Mouse (Mus musculus): ENCODE results near the gene Rabep1.
"Not testable (repeated sequence)": the region's sequence is repeated elsewhere in the genome, so short reads cannot be mapped to it uniquely, and the experiment has no call there.

Gene Rabep1

DNA sequence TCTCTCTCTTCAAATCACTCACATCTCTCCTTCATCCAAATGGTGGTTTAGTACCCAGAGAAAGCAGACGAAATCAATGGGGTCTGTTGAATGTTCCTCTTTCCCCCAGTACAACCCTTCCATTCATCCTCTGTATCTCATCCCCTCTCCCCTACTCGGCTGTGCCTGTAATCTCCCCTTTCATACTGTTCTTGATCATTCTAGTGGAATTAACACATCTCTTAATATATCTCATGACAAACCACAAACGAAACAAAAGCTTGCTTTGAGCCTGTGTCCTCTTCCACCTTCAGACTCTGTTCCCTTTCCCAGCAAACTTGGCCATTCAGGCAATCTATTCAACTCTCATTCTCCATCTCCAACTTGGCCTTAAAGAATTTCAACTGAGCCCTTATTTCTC, 13.4 kb upstream of the Rabep1 start:
- DNase-seq (ENCODE audit: low spot score in 2 of 2) = no peak

DNA sequence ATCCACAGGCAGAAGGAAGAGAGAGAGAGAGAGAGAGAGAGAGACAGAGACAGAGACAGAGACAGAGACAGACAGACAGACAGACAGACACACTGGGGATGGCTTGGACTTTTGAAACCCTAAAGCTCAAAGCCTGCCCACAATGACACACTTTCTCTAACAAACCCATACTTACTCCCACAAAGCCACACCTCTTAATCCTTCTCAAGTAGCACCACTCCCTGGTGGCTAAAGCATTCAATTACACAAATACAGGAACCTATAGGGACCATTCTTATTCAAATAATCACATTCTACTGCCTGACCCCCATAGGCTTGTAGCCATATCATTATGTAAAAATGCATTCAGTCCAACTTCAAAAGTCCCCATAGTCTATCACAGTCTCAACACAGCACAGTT, 11.2 kb upstream of the Rabep1 start:
- DNase-seq (ENCODE audit: low spot score in 2 of 2) = no peak

DNA sequence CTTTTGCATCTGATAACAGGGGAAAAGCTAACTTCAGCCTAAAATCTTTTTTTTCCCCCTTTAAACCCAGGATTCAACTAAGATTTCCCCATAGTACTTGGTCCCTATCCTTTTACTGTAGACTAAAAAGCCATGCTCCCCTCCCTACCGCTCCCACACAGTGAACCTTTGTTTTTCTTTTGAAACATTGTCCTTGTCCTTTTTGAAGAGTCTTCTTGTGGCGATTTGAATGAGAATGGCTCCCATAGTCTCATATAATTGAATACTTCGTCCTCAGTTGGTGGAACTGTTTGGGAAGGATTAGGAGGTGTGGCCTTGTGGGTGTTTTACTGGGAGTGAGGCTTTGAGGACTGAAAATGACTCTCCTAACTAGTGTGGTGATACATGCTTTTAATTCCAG, 10.7 kb upstream of the Rabep1 start:
- no peak for DNase-seq (ENCODE audit: low spot score in 2 of 2)

DNA sequence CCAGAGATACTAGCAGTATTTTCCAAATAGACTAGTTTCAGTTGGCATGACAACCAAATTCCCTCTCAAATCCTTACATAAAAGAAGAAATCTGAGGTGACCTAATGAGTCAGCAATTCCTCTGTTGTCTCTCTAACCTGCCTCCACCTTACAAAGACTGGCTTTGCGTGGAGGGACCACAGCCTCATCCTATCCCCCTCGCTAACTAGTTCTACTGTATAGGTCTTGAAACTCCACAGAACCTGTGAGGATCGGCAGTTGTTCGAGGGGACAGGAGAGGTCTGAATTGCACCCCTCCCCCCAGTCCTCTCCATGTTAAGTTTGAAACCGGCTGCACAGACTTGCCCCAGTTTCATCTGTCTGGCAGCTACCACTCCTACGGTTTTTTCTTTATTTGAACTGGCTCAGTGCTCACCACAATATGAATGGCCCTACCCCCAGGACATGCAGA, 9.2 kb upstream of the Rabep1 start:
- no peak for DNase-seq (ENCODE audit: low spot score in 2 of 2)

DNA sequence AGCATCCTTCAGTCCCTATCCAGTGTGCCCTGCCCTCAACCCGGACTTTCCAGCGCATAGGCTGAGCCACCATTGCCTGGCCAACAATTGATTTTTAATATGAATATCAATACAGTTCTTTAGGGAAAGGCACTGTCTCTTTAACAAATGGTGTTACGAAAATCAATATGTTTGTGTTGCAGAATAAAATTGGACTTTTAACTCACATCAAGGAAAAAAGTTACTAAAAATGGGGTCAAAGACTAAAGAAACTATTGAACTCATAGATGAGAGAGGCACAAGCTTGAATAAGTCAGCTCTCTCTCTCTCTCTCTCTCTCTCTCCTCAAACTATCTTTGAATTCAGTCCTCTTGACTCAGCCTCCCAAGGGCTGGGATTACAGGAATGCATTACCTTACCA, 7.5 kb upstream of the Rabep1 start:
- DNase-seq (ENCODE audit: low spot score in 2 of 2) = no peak

DNA sequence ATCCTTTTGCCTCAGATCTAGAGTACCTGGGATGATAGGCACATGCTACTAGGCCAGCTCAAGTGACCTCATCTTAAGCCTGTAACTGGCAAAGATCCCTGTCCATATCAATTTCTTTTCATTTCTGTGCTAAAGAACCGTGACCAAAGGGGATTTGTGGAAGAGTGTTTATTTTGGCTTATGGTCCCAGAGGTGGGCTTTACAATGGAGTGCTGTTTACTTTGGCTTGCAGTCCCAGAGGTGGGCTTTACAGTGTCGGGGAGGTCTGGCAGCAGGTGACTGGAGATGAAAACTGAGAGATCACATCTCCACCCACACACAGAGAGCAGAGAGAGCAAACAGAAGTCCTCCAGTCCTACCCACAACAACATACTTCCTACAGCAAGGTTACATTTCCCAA, 6.0 kb upstream of the Rabep1 start:
- DNase-seq (ENCODE audit: low spot score in 2 of 2) = no peak

DNA sequence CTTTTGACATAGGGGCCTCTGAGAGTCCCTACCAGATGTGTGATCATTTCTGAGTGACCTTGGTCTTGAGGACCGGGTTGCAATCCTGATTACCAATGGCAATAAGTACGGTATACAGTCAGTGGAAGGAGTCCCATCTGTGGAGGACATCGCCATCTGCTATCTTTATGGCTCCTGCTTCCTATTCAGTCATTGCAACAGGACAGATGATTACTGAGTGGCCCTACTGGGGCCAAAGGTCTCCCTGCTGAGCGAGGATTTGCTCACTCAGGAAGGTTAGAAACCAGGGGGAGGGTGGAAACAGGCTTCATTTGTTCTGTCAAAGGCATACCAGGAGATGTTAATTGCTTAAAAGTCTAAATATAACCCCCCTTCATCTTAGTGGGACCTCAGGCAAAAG, 1.6 kb upstream of the Rabep1 start:
- no peak for DNase-seq (ENCODE audit: low spot score in 2 of 2)

DNA sequence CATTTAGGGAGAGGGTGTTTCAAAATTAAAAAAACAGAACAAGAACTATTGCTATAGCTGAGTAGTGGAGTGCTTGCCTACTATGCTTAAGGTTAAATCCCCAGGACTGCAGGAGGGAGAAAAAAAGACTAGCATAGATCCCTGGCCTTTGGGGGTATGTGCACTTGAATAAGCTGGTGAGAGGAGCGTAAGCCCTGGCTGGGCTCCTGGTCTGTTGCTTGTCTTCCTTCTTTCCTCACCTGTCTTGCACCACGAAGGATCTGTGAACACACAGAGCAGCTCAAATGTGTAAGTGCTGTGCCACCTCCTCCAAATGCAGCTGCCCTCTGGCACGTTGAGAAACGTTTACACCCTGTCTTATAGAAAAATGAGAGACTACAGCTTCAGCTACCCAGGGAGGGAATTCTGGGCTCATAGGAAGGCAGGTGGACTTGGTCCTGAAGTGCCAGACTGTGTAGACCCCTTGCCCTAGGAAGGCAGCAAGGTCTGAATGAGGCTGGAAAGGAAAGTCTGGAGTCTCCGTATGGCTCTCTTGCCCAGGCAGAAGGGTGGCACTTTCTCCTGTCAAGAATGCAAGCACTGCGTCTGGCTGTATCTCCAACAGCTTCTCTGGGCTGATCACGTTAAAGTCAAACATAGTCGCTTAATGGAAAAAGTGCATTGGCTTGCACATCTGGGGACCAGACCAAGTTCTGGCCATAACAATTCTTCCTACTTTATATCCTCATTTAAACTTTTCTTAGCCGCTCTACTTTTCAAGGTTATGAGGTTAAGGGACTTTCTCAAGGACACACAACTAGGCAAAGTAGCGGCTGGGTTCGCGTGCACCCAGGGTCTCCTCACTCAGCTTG, 652 bp upstream of the Rabep1 start:
- DNase-seq (ENCODE audit: low spot score in 2 of 2) = peak in 1 of 2 experiments; percentile 19

DNA sequence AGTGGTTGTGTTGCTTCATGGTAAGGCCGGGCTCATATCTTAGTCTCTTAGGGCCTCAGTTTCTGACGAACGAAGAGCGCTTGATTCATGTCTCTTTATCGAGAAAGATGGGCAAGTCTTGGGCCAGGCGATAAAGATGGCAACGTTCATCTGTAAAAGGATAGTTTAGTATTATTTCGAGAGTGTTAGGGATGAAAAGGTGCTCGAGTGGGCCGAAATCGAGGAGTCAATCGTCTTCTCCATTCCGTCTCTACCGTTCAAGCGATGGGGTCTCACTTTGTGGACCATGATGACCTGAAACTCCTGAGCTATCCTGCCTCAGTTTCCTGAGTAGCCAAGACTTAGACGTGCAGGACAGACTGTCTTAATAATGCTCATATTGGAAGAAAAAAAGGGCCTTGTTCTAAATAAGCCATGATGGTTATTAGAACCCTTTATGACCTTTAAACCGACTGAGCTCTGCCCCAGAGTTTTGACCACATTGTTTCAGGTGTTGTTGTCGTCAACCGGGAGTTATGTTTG, 940 bp downstream of the Rabep1 start:
- no peak for DNase-seq (ENCODE audit: low spot score in 2 of 2)

DNA sequence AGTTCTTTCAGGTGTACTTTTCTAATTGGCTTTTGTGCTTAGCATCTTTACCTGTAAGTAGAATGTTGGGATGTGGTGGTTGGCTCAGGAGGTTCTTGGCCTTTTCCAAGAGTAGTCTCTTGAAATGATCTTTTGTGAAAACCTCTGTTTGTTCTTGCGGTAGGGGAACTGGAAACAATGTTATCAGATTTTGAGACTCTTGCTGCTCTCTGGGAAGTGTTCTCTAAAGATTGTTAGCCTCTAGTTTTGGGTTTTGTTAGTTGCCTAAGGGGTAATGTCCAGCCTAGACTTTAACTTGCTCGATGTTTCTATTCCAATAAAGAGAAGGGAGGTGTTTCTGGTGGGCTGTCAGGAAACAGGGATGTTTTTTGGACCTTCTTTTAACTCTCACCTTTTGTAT, 1.5 kb downstream of the Rabep1 start:
- no peak for DNase-seq (ENCODE audit: low spot score in 2 of 2)

DNA sequence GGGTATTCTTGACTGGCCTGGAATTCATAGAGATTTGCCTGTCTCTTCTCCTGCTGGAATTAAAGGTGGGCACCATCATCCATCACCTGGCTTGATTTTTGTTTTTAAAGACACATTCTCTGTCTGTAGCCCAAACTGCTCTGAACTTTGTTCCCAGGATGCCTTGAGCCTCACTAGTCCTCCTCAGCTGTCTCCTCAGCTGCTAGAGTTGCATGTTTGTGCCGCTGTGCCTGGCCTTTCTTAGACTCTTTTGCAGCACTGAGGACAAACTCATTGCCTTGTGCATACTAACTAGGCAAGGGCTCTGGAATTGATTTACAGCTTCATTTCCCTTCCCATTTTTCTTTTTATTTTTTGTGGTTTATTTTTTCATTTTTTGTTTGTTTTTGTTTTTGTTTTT, 15.8 kb downstream of the Rabep1 start:
- DNase-seq (ENCODE audit: low spot score in 2 of 2) = no peak

DNA sequence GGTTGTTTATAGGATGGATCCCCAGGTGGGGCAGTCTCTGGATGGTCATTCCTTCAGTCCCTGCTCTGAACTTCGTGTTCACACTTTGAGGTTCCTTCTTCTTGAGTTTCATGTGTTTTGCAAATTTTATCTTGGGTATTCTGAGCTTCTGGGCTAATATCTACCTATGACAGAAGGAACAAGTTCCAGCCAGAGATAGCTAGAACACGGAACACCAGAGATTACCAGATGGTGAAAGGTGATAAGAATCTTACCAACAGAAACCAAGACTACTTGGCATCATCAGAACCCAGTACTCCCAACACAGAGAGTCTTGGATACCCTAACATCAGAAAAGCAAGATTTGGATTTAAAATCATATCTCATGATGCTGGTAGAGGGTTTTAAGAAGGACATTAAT, 18.6 kb downstream of the Rabep1 start:
- not testable (repeated sequence) for DNase-seq (ENCODE audit: low spot score in 2 of 2)

DNA sequence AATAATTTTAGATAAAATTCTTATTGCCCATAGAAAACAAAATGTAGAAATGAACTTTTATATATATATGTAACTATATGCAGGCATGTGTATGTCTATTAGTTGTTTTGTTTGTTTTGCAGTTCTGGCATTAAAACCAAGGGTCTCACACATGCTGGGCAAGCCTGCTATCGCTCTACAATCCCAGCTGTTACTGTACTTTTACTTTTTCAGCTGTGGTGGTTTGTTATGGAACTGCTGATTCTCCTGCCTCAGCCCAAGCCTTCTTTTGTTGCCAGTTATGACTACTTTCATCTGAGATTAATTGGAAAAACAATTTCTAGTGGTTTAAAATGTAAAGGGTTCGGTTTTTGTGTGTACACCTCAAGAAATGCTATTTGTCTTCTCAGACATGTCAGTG, 20.6 kb downstream of the Rabep1 start:
- no peak for DNase-seq (ENCODE audit: low spot score in 2 of 2)

DNA sequence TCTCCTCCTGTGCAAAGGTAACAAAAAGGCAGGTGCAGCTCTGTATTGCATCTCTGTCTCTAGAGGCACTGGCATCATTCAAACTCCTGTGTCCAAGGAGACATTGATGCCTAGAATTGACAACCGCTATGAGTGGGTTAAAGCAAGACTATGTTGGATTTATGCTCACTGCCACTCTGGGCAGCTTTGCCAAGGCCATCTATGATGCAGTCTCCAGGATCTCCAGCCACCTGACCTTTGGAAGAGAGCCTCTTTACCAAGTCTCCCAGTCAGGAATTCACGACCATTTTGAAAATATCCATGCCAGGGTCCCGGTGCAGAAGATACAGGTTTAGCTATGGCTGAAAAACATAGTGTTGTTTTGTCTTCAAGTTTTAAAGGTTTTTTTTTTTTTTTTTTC, 24.7 kb downstream of the Rabep1 start:
- DNase-seq (ENCODE audit: low spot score in 2 of 2) = no peak

DNA sequence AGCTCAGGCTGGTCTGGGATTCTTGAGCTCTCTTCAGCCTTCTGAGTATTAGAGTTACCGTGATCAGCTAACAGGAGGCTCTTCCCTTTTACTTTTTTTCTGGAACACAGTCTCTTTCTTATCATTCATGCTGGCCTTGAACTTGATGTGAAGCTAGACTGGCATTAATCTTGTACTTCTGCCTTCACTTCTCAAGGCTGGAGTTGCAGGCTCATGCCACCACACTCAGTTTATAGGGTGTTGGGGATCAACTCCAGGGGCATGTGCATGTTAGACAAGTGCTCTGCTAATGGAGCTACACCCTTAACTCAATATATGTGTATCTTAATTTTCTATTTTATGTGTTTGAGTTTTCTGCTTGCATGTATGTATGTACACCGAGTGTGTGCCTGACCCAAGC, 25.2 kb downstream of the Rabep1 start:
- no peak for DNase-seq (ENCODE audit: low spot score in 2 of 2)

DNA sequence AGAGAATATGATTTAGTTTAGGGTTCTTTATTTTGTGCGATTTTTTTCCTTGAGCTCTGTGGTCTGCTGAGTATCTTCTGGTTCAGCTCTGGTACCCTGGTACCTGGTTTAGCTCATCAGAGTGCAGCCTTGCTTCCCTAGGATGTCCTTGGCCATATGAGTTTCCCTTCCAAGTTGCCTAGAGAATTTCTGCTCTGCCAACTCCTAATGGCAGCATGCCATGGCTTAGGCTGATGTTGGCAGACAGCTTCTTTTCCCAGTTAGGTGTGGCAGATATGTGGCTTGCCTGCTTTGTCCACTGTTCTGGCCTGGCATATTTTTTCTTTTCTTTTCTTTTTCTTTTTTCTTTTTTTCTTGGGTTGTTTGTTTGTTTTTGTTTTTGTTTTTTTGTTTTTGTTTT, 25.8 kb downstream of the Rabep1 start:
- peak; percentile 54 to 86 for DNase-seq (ENCODE audit: low spot score in 2 of 2)

DNA sequence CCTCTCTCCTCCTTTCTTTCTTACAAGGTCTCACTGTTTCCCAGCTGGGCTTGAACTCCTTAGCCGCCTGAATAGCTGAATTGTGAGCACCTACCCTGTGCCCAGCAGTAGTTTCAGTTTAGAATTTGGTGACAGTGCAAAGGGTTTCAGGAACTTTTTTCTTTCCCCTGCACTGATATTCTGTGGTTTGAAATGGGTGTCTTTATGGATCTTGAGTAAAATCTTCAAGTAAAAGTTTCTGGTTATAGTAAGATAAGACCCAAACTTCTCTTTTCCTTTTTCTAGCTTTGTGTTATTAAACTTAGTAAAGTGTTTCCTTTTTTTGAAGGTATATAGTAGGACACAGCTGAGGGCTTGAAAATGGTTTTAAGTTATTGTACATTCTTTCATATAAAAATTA, 26.5 kb downstream of the Rabep1 start:
- no peak for DNase-seq (ENCODE audit: low spot score in 2 of 2)

DNA sequence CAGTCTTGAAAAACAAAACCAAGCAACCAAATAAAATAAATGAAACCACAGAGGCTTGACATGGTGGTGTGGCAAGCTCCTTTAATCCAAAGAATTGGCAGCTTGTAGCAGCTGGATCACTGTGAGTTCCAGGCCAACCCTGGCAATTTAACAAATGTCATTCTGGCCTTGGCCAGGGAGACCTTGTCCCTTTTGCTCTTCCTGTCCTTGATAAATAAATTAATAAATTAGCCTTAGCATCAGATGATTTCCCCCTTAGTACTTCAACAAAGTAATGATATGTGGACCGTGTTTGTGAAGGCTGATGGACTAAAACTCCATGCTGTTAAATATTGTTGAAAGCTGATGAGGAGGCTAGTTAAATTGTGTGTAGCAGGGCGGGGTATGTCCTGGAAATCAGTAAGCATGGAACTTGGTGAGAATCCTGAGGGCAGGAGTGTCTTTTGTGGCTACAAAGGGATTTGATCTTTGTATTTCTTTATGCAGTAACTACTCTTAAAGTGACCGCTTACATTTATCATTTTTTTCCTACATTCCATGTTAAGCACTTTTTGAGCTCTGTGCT, 27.3 kb downstream of the Rabep1 start:
- DNase-seq (ENCODE audit: low spot score in 2 of 2) = peak; percentile 46 to 48

DNA sequence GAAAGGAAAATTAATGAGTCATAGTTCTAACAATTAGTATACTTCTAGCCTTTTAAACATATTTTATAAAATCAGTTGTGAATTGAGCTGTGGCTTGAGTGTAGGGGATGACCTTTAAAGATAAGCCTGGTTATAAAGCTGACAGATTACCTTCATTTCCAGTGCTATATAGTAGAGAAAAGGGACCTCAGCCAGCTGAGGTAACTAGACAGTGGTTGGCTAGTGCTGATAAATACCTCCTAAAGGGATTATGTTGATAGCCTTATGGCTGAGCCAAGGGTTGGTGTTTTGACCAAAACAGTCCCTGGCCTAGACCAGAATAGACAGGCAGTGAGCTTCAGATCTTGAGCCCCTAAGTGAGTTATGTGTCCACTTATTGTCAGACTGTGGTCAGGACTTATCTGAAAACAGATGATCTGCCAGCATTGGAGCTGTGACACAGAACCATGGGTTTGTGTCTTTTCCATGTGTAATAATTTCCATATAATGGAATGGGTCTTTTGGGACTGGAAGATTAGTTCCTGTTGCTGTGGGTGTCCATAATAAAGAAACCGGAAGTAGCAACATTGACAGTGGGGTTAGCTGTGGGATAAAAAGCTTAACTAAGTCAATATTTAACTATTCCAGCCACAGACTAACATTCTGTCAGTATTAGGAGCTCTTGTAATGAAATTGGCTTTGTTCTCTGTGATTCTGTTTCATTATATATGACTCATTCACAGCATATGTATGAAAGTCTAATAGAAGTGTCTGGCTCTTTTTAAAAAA, 29.5 kb downstream of the Rabep1 start:
- peak in 1 of 2 experiments; percentile 11 for DNase-seq (ENCODE audit: low spot score in 2 of 2)

DNA sequence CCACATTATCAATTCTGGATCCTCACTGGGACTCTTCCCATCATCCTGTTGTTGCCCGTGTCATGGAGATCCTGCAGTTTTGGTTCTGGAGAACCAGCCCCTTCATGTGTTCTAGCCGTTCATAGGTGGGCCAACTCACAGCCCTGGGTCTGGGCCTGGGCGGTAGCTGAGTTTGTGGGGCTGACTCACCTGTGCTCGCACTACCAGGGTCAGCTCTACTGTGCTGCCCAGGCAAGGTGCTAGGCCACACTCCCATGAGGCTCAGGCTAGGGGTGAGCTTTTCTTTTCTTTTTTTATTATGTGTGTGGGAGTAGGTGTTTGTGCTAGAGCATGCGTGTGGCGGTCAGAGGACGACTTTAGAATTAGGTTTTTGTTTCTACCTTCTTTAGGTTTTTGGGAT, 33.1 kb downstream of the Rabep1 start:
- no peak for DNase-seq (ENCODE audit: low spot score in 2 of 2)

DNA sequence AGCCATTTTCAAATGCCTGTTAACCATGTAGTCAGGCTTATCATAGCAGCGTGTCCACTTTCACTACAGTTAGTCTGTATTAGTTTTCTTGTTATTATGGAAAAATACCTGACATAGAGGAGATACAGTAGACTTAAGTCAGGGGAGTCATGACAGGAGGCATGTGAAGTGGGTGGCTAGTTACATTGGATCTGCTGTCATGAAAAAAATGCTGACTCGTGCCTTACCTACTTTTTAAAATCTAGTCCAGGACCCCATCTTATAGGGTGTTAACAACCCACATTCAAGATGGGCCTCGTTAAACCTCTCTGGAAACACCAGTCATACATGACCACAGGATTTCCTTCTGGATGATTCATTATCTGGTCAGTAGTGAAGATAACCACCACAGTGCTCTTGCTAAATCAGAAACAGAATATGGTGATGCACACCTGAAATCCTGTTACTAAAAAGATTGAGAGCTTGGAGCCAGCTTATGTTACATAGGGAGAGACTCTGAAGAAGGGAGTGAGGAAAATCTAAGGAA, 38.4 kb downstream of the Rabep1 start:
- DNase-seq (ENCODE audit: low spot score in 2 of 2) = no peak

DNA sequence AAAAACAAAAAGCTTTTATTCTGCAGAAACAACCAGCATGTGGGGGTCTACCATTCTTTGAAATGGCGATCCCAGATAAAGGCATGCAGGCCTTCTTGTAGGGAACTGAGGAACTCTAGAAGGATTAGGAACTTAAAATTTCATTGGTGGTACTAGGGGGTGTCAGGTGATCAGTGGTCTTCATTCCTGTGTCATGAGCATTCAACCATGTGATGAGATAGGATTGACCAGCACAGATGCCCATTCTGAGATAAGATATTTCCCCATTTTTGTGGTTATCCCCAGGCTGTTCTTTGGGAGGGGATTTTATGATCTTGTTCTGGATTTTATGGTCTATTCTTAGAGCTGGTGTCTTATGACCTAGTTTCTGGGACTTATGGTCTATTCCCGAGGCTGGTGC, 46.1 kb downstream of the Rabep1 start:
- no peak for DNase-seq (ENCODE audit: low spot score in 2 of 2)

Measured in heart, adult 9 months (tissue).